Mouse (Mus musculus) embryo, embryonic 11 days (tissue): ENCODE results near the gene Rbfox1.

Source experiments
- DNase-seq: peaks from one replicate; pipeline ENCODE4 v3.0.0-alpha.2; 2015

Rbfox1 gene

DNA sequence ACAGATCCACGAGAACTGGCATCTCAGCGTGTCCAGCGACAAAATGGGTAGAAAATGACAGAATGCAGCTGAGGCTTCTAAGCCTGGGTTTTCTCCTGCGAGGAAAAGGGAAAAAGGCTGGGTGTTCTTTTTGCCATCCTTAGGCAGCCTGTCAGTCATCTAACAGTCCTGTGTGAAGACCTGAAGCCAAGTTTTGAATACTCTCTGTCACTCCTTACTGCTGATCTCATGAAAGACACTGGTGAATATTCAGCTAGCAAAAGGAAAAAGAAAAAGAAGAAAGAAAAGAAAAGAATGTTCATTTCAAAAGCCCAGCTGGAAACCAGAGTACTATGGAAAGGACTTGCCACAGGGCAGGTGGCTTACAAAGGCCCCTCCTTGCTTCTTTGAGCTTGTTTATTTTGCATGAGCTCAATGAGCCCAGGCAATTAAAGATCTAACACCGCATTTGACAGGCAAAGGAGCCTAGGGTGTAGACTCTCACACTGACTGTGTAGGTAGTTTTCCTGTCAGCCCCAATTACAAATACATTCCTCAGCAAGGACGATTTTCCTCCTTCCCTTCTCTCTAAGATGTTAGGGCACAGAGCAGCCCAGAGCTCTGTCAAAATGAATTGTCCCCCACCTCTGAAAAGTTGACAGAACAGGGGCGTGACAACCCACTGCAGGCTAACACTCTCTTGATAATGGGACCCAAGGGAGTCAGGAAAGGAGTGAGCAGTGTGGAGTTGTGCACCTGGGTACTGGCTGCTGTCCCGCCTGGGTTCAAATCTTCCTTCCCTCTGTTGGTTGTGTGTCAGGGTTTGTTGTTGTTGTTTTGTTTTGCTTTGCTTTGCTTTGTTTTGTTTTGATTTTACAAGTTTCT lies 1079.8 kb downstream of the Rbfox1 start:
- peak; percentile 27 for DNase-seq

DNA sequence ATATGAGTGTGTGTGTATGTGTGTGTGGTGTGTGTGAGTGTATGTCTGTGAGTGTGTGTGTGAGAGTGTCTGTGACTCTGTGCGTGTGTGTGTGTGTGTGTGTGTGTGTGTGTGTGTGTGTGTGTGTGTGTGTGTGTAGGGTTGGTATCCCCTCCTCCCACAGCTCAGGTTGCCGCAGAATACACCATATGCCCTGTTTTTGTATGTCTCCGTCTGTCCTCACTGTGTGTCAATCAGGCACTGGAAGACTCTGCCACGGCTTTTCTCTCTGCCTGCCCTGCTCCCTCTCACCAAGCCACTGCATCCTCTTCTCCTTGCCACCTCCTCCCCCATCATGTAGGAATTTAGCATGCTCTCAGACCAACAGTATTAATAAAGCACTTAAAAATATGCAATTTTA lies 1084.8 kb downstream of the Rbfox1 start:
- DNase-seq: no peak

DNA sequence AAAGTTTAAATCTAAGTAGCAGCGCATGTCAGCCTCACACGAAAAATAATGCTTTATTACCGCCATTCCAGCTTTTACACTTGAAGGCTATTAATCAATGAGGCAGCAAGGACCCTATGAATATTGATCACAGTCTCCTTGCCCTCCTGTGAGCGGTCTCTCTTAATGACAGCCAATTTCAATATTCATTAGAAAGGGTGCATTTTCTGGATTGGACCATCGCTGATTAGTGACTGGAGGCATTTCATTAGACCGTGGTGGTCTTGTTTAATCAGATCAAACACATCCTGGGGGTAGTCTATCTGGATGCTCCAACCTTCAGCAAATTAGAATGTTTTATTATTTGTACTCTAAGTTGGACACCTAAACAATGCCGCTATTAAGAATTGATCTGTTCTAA lies 1091.2 kb downstream of the Rbfox1 start:
- no peak for DNase-seq

GRCm38 (mm10) chr16:6983947-6984346 lies 1098.8 kb downstream of the Rbfox1 start:
- no peak for DNase-seq

- no peak for DNase-seq
These were observed 1100.9 kb downstream of the Rbfox1 start for GRCm38 (mm10) chr16:6986031-6986430.

GRCm38 (mm10) chr16:6986494-6986893 lies 1101.3 kb downstream of the Rbfox1 start:
- DNase-seq: no peak

- no peak for DNase-seq
These were observed 1107.1 kb downstream of the Rbfox1 start for GRCm38 (mm10) chr16:6992251-6992650.

DNA sequence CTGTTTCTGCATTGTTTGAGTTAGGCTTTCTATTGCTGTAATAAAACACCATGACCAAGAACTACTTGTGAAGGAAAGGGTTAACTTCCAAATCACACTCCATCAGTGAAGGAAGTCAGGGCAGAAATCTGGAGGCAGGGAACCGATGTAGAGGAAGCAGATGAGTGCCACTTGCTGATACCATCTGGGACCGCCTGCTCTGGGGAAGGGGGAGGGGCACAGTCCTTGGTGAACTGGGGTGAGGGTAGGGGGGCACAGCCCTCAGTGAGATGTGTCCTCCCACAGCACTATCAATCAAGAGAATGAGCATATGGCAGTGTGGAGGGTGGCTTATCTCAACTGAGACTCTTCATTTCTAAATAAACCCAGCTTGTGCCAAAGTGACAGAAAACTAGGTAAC lies 1108.0 kb downstream of the Rbfox1 start:
- no peak for DNase-seq

DNA sequence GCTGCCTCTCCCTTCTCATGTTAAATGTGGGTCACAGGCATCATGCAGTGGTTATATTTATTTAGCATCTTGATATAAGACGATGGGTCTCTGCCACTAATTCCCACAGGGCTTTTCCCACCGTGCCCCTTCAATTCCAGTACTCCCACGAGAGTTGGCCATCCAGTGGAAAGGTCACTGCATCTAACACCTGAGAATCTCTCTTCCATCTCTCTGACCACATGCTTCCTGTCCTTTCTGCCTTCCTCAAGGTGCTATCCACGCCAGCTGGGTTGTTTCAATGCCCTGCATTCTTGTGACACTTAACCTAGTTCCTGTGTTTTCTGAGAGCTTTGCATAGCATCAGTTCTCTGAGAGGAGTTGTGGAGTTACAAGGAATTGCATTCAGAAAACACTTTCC lies 1112.0 kb downstream of the Rbfox1 start:
- no peak for DNase-seq

- no peak for DNase-seq
These were observed 1112.7 kb downstream of the Rbfox1 start for GRCm38 (mm10) chr16:6997834-6998233.

DNA sequence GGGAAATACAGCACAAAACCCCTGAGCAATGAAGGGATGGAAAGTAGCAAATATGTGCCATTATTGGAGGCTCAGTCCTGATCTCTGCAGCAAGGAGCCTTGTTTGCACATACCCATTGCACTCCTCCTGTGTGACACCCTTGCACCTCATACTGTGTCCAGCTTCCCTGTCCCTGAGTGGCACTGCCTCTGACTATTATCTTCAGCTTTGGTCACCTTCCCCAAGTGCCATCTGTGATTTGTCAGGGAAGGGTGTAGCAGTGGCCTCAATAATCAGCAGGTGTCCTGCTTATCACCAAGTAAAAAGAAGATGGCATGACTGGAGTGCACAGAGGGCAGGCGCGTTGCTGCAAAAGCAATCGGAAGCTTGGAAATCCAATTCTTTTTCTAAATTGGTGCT lies 1119.4 kb downstream of the Rbfox1 start:
- no peak for DNase-seq

GRCm38 (mm10) chr16:7005478-7005877 lies 1120.3 kb downstream of the Rbfox1 start:
- peak; percentile 47 for DNase-seq

DNA sequence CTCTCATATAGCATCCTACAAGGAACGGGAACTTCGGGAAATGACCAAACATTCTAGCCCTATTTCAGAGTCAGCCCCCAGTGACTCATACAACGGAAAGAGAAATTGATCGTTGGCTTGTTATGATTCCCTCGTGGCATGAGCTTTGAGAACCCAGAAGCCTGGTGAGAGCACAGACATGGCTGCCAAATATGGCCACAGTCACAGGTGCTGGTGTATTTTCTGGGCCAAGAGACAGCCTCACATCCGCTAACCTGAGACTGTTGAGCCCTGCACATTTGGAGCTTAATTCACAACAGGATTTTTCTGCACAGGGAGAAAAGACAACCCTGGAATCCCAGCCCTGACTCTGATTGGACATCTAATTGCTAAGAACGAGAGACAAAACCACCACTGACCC lies 1132.2 kb downstream of the Rbfox1 start:
- no peak for DNase-seq

- DNase-seq: no peak
These were observed 1149.1 kb downstream of the Rbfox1 start for GRCm38 (mm10) chr16:7034231-7034630.

- no peak for DNase-seq
These were observed 1151.4 kb downstream of the Rbfox1 start for GRCm38 (mm10) chr16:7036566-7036965.

DNA sequence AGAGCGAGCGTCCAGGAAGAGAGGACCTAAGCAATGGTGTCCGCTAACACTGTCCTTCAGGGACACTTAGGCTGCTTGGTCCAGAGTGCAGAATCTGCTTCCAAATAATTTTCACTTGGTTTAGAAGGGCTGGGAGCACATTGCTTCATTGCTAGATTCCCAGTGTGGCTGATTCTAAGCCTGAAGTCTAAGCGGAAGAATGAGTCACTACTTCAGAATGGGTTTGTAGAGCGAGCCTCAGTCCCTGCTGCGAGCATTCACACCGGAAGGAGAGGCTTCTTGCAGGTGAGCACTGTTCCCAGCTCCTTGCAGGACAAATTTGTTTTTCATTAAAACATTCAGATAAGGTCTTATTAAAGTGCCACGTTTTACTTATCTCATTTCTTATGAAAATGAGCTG lies 1151.8 kb downstream of the Rbfox1 start:
- DNase-seq: no peak

DNA sequence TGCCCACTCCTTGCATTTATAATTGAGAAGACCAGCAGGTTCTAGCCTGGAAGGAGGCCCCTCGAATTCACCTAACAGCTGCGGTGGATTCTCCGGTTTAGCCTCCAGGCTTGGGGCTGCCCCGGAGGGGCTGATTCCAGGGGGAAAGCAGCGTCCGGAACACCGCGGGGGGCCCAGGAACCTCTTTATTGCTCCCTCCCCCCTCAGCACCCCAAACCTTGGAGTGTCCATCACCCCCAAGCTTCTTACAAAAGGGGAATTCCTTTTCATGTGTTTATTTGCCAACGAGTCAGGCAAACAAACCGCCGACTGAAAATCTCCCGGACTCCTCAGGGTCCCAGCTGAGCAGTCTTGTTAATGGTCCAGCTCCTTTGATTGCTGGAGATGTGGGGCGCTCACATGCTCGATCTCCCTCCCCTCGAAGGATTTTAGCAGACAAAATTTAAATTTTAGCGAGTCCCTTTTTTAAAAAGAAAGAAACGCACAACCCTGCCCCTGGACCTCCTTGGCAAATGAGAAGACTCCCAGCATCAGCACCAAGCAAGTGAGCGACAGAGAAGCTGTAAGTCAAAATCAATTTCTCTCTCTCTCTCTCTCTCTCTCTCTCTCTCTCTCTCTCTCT lies 1153.6 kb downstream of the Rbfox1 start:
- DNase-seq: peak; percentile 44

- DNase-seq: peak; percentile 43
These were observed 1154.5 kb downstream of the Rbfox1 start for GRCm38 (mm10) chr16:7039404-7040367.

- DNase-seq: no peak
These were observed 1155.5 kb downstream of the Rbfox1 start for GRCm38 (mm10) chr16:7040691-7041090.

- no peak for DNase-seq
These were observed 1162.3 kb downstream of the Rbfox1 start for GRCm38 (mm10) chr16:7047421-7047820.

DNA sequence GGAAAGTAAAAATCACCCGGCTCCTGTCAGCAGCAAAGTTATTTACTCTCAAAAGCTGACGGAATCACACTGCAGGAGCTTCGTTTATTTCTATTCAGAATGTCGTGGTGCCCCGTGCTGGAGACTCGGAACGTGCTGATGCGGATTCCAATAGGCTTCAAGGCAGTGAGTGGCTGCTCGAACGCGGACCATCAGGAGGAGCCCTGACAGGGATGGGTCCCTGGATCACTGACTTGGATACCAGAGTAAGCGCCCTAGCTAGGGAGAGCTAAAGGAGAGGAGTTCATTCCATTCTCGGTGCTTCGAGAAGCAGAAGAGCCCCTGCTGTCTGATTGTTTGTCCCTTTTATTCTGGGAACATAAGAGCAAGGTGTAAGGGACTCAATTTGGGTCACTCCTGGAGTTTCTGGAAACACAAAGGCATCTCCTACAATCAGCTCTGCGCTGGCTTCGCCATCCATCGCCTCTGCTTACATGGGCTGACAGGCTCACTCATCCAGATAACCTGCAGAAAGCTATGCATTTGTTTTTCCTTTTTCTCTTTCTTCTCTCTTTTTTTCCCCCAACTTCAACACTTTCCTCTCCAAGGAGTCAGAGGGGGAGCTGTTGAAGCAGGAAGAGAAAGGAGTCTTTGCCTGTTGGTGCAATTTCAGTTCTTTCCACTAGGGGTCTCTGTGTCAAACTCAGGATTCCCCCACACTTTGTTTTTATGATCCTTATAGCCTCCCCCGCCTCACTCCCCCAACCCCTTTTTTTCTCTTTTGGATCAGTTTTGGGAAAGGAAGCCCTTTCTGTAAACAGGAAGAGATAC lies 1164.2 kb downstream of the Rbfox1 start:
- peak; percentile 71 for DNase-seq

- peak; percentile 40 for DNase-seq
These were observed 1165.8 kb downstream of the Rbfox1 start for GRCm38 (mm10) chr16:7050945-7051344.
